Mouse (Mus musculus): ENCODE data around the gene Kif6.

DNA sequence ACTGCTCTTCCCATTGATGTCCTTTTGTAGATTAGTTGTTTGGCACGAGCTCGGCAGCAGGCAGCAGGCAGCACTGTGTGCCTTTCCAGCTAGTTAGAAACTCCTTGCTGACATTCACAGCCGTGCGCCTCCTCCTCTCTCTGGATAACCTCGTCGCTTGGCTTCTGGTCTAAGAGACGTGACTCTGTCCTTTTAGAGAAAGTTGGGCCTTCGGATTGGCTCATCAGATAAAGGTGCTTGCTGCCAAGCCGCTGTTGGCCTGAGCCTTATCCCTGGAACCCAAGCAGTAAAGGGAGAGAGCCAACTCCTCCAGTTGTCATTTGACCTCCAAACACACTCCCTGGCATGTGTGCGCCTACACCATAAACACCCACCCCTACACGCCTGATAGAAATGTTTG is 123.4 kb downstream of the Kif6 start:
- no peak for TF ChIP-seq CTCF (IDR thresholded peaks at IDR 0.05; ENCODE audit: extremely low read depth, insufficient read depth, insufficient read length, insufficient replicate concordance)
- no peak for TF ChIP-seq POLR2A (IDR thresholded peaks at IDR 0.05; ENCODE audit: low read depth, low read length)

Measured in spleen, adult 2 months (tissue).